Mouse (Mus musculus) cerebellum, postnatal 14 days (tissue): ENCODE data around the gene Gm11111.

Experiments
- DNase-seq, 2 experiments: peaks; one replicate each; pipeline ENCODE4 v3.0.0; 2021; ENCODE audit warnings: mixed read lengths in 2 of 2

Gm11111 gene

GRCm38 (mm10) chr5:98585915-98586314, 33.4 kb downstream of the Gm11111 start:
- no peak for DNase-seq
